Mouse (Mus musculus): ENCODE data around the gene Rft1. TPM values are rescaled to one million over a fixed set of nuclear protein-coding genes. Genes with fewer than 3 reads are reported as not detected.

The Rft1 gene
- polyA plus RNA-seq, 1 experiment, result 12.9 TPM

DNA sequence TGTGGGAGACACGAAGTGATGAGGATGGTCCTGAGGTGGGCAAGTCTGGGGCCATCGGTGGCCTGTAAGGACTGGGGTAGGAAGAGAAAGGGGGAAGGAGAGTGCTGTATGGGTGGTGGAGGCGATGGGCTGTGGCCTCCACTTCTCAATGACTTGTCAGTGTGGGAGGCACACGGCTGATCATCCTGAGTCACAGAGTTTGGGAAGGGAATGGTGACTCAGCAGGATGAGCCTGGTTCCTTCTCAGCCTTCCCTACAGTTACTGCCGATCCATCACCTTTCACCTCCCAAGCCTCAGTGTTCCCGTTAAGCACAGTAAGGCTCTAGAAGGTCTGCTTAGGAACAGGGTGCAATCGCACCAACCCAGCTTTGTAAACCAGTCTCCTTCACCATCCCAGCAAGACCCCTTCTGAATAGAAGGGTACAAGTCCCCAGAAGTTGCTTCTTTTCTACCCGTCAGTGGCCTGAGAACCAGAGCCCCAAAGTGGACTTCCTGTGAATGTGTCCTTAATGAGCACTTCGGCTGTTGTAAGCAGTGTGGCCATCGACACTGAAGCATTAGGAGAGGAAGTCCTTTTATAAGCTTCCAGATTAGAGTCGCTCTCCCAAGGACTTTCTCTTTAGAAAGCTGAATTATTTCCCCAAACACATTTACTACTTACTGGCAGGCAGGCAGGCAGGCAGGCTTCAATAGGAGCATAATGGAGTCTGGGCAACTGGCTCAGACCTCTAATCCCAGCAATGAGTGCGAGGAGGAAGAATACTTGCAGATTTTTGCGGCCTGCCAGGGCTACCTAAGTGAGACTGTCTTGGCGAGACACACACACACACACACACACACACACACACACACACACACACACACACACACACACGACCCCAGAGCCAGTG lies 17.2 kb downstream of the Rft1 start:
- DNase-seq (ENCODE audit: extremely low spot score in 1 of 2, low spot score in 1 of 2), result peak in 1 of 2 experiments; percentile 69

DNA sequence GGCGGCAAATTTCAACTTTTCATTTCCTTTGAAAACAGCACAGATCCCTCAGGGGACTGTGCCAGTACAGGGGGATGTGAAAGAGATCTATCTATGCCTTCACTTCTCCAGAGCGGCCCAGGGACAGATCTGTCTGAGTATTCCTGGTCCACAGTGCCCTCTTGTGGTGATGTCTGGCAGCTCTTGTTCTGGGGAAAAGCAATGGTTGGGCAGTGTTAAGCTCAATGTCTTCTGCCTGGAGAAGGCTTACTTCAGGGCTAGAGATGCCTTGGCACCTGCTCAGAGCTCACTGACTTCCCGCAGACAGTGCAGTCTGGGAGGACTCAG lies 17.8 kb downstream of the Rft1 start:
- DNase-seq (ENCODE audit: extremely low spot score in 1 of 2, low spot score in 1 of 2), result peak; percentile 82 to 98

GRCm38 (mm10) chr14:30674947-30675346 lies 20.8 kb downstream of the Rft1 start:
- DNase-seq (ENCODE audit: extremely low spot score in 1 of 2, low spot score in 1 of 2), result no peak

GRCm38 (mm10) chr14:30682131-30682530 lies 28.0 kb downstream of the Rft1 start:
- no peak for DNase-seq (ENCODE audit: extremely low spot score in 1 of 2, low spot score in 1 of 2)

GRCm38 (mm10) chr14:30690685-30691084 lies 36.5 kb downstream of the Rft1 start:
- DNase-seq (ENCODE audit: extremely low spot score in 1 of 2, low spot score in 1 of 2), result no peak

DNA sequence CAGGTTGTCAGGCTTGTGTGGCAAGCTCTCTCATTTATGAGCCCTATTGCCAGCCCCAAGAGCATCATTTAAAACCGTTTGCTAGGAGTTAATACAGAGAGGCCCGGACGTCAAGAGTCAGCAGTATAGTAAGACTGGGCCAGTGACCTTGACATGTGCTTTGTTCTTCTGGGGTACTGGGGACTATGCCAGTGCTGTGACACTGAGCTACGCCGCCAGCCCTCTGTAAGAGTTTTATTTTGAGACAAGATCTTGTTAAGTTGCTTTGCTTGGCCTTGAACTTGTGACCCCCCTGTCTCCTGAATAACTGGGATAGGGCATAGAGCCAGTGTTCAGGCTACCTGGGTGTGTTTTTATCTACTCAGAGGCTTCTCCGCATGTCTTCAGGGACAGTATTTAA lies 38.3 kb downstream of the Rft1 start:
- DNase-seq (ENCODE audit: extremely low spot score in 1 of 2, low spot score in 1 of 2), result no peak

DNA sequence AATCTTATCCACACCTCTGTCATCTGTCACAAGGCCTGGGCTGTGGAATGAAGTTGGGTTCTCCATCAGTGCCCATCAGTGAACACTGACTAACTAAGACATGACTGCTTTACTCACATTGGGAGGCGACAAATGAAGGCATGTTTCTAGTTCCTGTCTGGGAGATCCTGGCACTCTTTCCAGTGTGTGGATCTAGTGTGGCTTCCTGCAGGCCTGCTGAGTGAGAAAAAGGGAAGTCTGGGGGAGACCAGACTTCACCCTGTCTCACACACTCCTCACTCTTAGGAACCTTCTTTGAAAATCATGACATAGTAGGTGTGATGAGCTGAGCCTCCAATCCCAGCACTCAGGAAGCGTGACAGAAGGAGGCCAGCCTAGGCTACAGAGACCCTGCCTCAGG lies 40.6 kb downstream of the Rft1 start:
- peak in 1 of 2 experiments; percentile 42 for DNase-seq (ENCODE audit: extremely low spot score in 1 of 2, low spot score in 1 of 2)

DNA sequence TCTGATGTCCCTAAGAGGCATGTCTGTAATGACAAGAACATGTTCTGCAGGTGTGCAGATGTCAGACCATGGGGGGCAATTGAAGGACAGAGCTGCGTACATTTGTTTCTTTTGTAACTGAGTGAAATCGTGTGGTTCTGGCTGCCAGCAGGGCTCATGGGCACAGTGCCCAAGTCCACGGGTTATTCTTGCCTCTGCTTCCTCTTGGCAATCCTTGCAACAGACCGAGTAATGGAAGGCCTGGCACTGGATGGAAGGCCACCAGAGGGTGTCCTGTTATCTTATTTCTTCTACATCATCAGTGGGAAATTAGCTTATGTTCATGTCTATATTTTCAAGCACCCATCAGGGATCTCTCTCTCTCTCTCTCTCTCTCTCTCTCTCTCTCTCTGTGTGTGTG lies 41.4 kb downstream of the Rft1 start:
- peak; percentile 67 to 81 for DNase-seq (ENCODE audit: extremely low spot score in 1 of 2, low spot score in 1 of 2)

GRCm38 (mm10) chr14:30697407-30698052 lies 43.4 kb downstream of the Rft1 start:
- no peak for DNase-seq (ENCODE audit: extremely low spot score in 1 of 2, low spot score in 1 of 2)

DNA sequence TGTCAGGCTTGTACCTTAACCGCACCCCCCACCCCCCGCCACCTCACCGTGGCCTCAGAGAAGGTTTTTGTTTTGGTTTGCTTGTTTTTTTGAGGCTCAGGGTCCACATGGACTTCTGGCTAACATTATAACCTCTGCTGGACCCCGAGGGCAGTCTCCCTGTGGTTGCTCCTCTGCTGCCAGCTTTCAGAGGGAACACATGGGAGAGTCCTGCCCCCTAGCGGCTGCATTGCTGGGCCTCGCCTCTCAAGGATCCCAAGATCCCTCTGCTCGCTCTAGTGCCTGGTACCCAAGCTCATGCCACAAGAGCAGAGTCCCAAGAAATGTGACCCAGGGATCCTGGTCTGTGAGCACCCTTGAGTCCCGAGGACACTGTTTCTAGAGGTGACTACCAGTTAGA lies 45.5 kb downstream of the Rft1 start:
- peak in 1 of 2 experiments; percentile 55 for DNase-seq (ENCODE audit: extremely low spot score in 1 of 2, low spot score in 1 of 2)

DNA sequence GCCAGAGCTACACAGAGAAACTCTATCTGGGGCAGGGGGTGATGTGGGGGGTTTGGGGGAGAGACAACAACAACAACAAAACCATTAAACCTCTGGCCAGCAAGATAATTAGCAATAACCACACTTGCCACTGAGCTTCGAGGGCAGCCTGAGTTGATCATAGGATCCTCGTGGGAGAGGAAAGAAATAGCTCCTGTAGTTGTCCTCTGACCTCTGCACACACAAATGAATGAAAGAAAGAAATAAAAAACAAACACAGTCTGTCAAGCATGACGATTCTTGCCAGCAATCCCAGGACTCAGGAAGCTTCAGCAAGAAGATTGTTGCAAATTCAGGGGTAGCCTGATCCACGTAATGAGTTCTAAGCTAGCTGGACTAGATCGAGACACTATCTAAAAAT lies 48.4 kb downstream of the Rft1 start:
- DNase-seq (ENCODE audit: extremely low spot score in 1 of 2, low spot score in 1 of 2), result no peak

DNA sequence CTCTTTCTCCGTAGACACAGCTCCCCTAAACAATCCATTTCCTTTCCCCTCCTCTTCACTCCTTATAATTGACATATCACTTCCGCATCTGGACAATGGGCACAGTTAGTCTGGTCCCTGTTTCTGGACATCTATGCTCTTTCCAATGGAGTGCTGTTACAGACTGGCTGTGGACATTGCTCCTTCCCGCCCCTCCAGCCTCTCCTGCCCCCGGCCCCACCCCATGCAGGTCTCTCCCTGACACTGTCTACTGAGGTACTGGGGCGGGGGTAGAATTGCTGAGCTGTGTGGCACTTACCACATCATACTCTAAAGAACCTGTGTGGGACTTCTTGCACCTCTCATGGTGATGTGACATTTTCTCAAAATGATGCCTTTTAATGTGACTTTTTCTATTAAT lies 48.9 kb downstream of the Rft1 start:
- DNase-seq (ENCODE audit: extremely low spot score in 1 of 2, low spot score in 1 of 2), result no peak

DNA sequence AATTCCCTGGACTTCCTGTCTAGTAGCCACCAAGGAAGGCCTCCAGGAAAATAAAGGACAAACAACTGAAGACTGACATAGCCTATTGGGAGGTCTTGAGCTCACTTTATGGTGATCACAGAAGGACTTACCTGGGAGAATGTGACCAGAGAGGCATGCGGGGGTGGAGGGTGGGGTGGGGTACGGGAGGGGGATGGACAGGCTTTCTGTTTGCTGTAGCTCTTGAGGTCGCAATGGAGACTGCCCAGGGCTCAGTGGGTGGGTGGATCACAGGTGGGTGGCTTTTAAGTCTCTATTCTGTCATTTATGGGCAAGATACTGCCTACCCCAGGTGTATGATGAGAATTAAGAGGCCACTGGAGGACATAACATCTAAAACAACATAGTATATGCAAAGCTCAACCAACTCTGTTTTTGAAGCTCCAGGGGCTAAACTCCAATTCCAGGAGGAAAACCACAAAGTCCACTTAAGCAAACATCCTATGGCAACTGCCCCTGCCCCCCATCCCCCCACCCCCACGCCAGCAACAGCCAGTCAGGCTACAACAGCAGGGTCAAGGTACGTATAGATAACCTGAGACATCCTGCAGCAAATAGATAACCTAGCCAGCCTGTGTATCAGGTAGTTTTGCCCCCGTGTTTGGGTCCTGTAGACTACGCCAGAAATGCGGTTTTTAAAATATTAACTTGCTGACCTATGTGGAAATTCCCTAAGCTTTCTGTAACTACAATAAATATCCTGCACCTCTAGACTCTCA lies 50.1 kb downstream of the Rft1 start:
- DNase-seq (ENCODE audit: extremely low spot score in 1 of 2, low spot score in 1 of 2), result no peak

DNA sequence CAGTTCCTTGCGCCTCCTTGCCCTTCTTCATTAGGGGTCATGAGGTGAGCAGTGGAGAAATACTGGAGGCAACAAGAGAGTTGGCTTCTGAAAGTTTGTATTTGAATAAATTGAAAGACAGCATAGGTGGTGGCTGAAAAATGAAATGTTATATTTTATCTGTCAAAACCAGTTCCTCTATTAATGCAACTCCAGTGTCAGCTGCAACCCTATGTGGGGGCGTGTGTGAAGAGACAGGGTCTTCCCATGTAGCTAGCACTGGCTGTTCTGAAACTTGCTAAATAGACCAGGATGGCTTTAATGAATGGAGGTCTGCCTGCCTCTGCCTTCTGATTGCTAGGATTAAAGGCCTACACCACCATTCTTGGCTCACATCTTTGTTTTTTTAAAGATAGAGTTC lies 57.7 kb downstream of the Rft1 start:
- DNase-seq (ENCODE audit: extremely low spot score in 1 of 2, low spot score in 1 of 2), result no peak

- DNase-seq (ENCODE audit: extremely low spot score in 1 of 2, low spot score in 1 of 2), result no peak
Observed at GRCm38 (mm10) chr14:30713769-30714168, 59.6 kb downstream of the Rft1 start.

GRCm38 (mm10) chr14:30714799-30715617 lies 60.8 kb downstream of the Rft1 start, which contains the start of gene Sfmbt1:
Gene Sfmbt1 (plus strand): TSS chr14:30714849.
- no peak for DNase-seq (ENCODE audit: extremely low spot score in 1 of 2, low spot score in 1 of 2)

- DNase-seq (ENCODE audit: extremely low spot score in 1 of 2, low spot score in 1 of 2), result peak in 1 of 2 experiments; percentile 75
Observed at GRCm38 (mm10) chr14:30715618-30716050, 61.5 kb downstream of the Rft1 start.

GRCm38 (mm10) chr14:30716051-30716952 lies 62.1 kb downstream of the Rft1 start:
- DNase-seq (ENCODE audit: extremely low spot score in 1 of 2, low spot score in 1 of 2), result peak in 1 of 2 experiments; percentile 44

DNA sequence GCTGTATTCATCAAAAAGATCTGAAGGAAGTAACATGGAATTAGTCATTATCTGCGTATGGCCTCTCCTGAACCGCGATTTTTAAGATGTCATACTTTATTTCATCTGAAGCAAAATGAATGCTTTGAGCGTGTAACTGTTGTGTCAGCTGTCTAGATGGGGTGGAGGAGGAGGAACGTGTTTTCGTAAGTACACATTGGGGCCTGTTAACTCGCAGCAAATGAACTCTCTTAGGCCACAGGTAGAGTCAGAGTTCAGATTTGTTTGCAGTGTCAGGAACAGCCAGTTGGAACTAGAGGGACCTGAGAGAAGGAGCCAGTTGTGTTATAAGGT lies 62.8 kb downstream of the Rft1 start:
- DNase-seq (ENCODE audit: extremely low spot score in 1 of 2, low spot score in 1 of 2), result peak in 1 of 2 experiments; percentile 13

All from frontal cortex, adult 2 months (tissue).